Mouse (Mus musculus) regulatory T cell (primary cell): ENCODE results near the gene Hsdl2.

Experiments used
- in situ Hi-C: fragments of 300-600 bp; cut with MboI, MseI; formaldehyde crosslinking; loops from one replicate; pipeline ENCODE4 v1.15.1; 2025; ENCODE audit warnings: high pct_unique_total_duplicates

The Hsdl2 gene

GRCm38 (mm10) chr4:59565571-59566188 is 15.7 kb upstream of the Hsdl2 start:
- in situ Hi-C loops: no loop called here

GRCm38 (mm10) chr4:59567576-59568260 is 13.6 kb upstream of the Hsdl2 start:
- in situ Hi-C loops: no loop called here

GRCm38 (mm10) chr4:59569538-59569937 is 11.8 kb upstream of the Hsdl2 start:
- in situ Hi-C loops: no loop called here

- in situ Hi-C loops: loop anchor here (5.0 to 10.0 kb wide), 3 partner anchors 63 to 356 kb away; no protein-coding TSS in a partner anchor
Observed at GRCm38 (mm10) chr4:59570519-59570918, 10.8 kb upstream of the Hsdl2 start.

GRCm38 (mm10) chr4:59572521-59573118 is 8.7 kb upstream of the Hsdl2 start:
- in situ Hi-C loops: loop anchor here (5.0 to 10.0 kb wide), 3 partner anchors 65 to 358 kb away; no protein-coding TSS in a partner anchor

- in situ Hi-C loops: loop anchor here (10.0 kb wide), 1 partner anchor 361 kb away; no protein-coding TSS in a partner anchor
Observed at GRCm38 (mm10) chr4:59575184-59575958, 6.0 kb upstream of the Hsdl2 start.

GRCm38 (mm10) chr4:59580495-59581281 is 675 bp upstream of the Hsdl2 start:
- in situ Hi-C loops: no loop called here

- in situ Hi-C loops: no loop called here
Observed at GRCm38 (mm10) chr4:59582186-59582585, 823 bp downstream of the Hsdl2 start.

GRCm38 (mm10) chr4:59585097-59585496 is 3.7 kb downstream of the Hsdl2 start:
- in situ Hi-C loops: no loop called here

- in situ Hi-C loops: no loop called here
Observed at GRCm38 (mm10) chr4:59587215-59587871, 6.0 kb downstream of the Hsdl2 start.

- in situ Hi-C loops: no loop called here
Observed at GRCm38 (mm10) chr4:59587872-59588226, 6.5 kb downstream of the Hsdl2 start.

- in situ Hi-C loops: no loop called here
Observed at GRCm38 (mm10) chr4:59594614-59595013, 13.3 kb downstream of the Hsdl2 start.

GRCm38 (mm10) chr4:59596556-59596955 is 15.2 kb downstream of the Hsdl2 start:
- in situ Hi-C loops: no loop called here

GRCm38 (mm10) chr4:59602704-59603103 is 21.3 kb downstream of the Hsdl2 start:
- in situ Hi-C loops: no loop called here

GRCm38 (mm10) chr4:59604892-59605291 is 23.5 kb downstream of the Hsdl2 start:
- in situ Hi-C loops: no loop called here

- in situ Hi-C loops: no loop called here
Observed at GRCm38 (mm10) chr4:59605501-59605900, 24.1 kb downstream of the Hsdl2 start.

GRCm38 (mm10) chr4:59610411-59610810 is 29.0 kb downstream of the Hsdl2 start:
- in situ Hi-C loops: no loop called here

GRCm38 (mm10) chr4:59614986-59615385 is 33.6 kb downstream of the Hsdl2 start:
- in situ Hi-C loops: no loop called here

- in situ Hi-C loops: loop anchor here (5.0 kb wide), 1 partner anchor 148 kb away; no protein-coding TSS in a partner anchor
Observed at GRCm38 (mm10) chr4:59619611-59620245, 38.4 kb downstream of the Hsdl2 start.

- in situ Hi-C loops: no loop called here
Observed at GRCm38 (mm10) chr4:59625676-59625997, 44.3 kb downstream of the Hsdl2 start.
